Mouse (Mus musculus) heart, embryonic 16.5 days (tissue): ENCODE measurements around the gene Pigp. TPM values are rescaled to one million over a fixed set of nuclear protein-coding genes. Genes with fewer than 3 reads are reported as not detected.
A peak's percentile ranks its signal among the peaks of the same experiment; 100 is the strongest.

Experiments
- ATAC-seq: fragments of 200-750 bp; cut with Nextera tagmentation; replicated peaks from 2 replicates; pipeline ENCODE4 v1.8.0; 2017; ENCODE audit warnings: moderate number of reproducible peaks; ENCODE audit not compliant: insufficient read depth, low FRiP score; ENCODE audit errors: extremely low read depth
- H3K27ac ChIP-seq: fragments of 300-500 bp; sonication (generic); 2 replicates; pipeline ENCODE4 v1.5.1; 2014; ENCODE audit warnings: mild to moderate bottlenecking, low read length, control low read depth, moderate library complexity
- H3K27me3 ChIP-seq: fragments of 300-500 bp; sonication (generic); 2 replicates; pipeline ENCODE4 v1.6.1; 2014; ENCODE audit warnings: low read length, mixed read lengths; ENCODE audit not compliant: control insufficient read depth, insufficient read depth
- H3K36me3 ChIP-seq: fragments of 300-500 bp; sonication (generic); 2 replicates; pipeline ENCODE4 v1.6.1; 2014; ENCODE audit not compliant: control insufficient read depth, insufficient read depth
- H3K4me1 ChIP-seq: fragments of 300-500 bp; sonication (generic); 2 replicates; pipeline ENCODE4 v1.6.1; 2014; ENCODE audit warnings: low read length, mixed read lengths; ENCODE audit not compliant: control insufficient read depth, insufficient read depth
- H3K4me2 ChIP-seq: fragments of 300-500 bp; sonication (generic); 2 replicates; pipeline ENCODE4 v1.6.1; 2014; ENCODE audit warnings: low read depth, mild to moderate bottlenecking, control low read depth, low read length
- H3K4me3 ChIP-seq: fragments of 300-500 bp; sonication (generic); 2 replicates; pipeline ENCODE4 v1.5.1; 2014; ENCODE audit warnings: mild to moderate bottlenecking, control low read depth, low read length
- H3K9ac ChIP-seq: fragments of 300-500 bp; sonication (generic); 2 replicates; pipeline ENCODE4 v1.6.1; 2014; ENCODE audit warnings: low read length, control low read depth
- H3K9me3 ChIP-seq: fragments of 300-500 bp; sonication (generic); replicated peaks from 2 replicates; pipeline ENCODE4 v1.6.1; 2016; ENCODE audit warnings: low read length; ENCODE audit not compliant: control insufficient read depth
- WGBS: fragments of 180-500 bp; shearing (Covaris S2); extraction: QIAGEN DNeasy Blood & Tissue Kit; methylation state at CpG from one replicate; pipeline ENCODE4 v1.1.7; 2014; 5-methylcytosine and 5-hydroxymethylcytosine counted together
- polyA plus RNA-seq: library from polyadenylated mRNA; unstranded; fragments of >200 nt; fragmentation: Nextera tagmentation; extraction: Ambion mirVana; gene quantifications from 2 replicates; pipeline ENCODE4 v1.2.1, GENCODE M21; 2015

The Pigp gene
- polyA plus RNA-seq, 1 experiment from 2014 or later: 119 TPM

DNA sequence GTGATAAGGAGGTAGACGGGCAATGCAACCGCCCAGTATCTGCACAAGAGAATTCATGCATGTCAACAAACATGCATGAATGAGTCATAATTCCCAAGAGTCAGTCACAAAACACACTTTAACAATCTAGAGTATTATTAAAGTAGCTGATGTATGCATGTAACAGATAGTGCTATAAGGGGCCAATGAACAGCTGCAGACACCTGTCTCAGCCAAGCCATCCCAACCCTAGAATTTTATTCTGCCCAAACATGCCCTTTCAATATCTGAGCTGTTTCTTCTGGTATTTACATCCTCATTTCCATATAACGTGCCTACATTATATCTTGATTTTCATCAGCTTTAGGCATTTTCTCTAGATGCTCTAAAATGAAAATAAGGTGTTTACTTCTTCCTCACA, 6.2 kb downstream of the Pigp start:
- 0 out of 2 replicates have a peak, but pooled peaks cover 2% of the 10 kb centered on the region for H3K36me3 ChIP-seq
- no peak overlapping the region for H3K27ac ChIP-seq
- peaks cover 23% of the 10 kb centered on the region for H3K4me1 ChIP-seq
- ATAC-seq: no peak
- H3K9me3 ChIP-seq: no peaks in the 10 kb centered on the region
- no peak overlapping the region for H3K4me2 ChIP-seq
- no peak overlapping the region for H3K4me3 ChIP-seq
- WGBS: 76% methylated on average over 3 of the region's 3 CpGs
- no peaks in the 10 kb centered on the region for H3K27me3 ChIP-seq
- H3K9ac ChIP-seq: no peak overlapping the region

- Histone ChIP-seq H3K27ac (no peak overlapping the region), H3K9me3 (no peaks in the 10 kb centered on the region)
- whole genome bisulfite sequencing: 81% methylated on average over 4 of the region's 4 CpGs
Measured at GRCm38 (mm10) chr16:94363814-94364213, 7.8 kb downstream of the Pigp start.

DNA sequence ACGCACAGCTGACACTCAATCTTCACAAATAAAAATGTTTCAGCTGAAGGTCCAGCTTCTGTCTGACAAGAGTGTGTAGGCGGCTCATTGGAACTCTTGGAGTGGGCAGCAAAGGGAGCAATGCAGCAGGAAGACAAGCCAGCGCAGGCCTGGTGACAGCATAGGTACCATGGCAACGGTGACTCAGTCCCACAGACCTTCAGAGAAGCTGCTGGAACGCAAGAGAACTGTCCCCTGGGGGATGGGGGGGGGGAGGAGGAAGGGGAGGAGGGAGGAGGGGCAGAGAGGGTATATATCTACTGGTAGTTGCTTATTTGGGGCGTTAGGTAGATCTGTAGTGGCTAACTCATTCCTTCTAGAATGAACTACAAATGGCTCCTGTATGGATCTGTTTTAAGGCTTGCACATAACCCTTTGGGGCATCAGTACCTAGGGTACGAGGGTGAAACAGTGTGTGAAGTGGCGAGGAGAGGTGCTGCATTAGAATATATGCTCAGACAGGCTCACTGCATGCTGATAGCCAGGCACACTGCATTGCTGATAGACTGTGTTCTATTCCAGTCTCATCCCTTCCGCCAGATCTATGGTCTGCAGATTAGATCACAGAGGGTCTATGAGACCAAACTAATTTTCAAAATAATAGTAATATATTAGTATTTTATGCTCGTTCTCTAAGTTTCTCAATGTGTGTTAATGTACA, 9.3 kb downstream of the Pigp start:
- H3K4me1 ChIP-seq: peaks cover 8% of the 10 kb centered on the region
- H3K4me3 ChIP-seq: no peak overlapping the region
- peak overlapping the region; percentile 62 for H3K27ac ChIP-seq
- H3K4me2 ChIP-seq: no peak overlapping the region; the same call in 1 of the 2 replicates
- WGBS: 30% methylated on average over 10 of the region's 10 CpGs
- no peaks in the 10 kb centered on the region for H3K9me3 ChIP-seq
- ATAC-seq: peak; percentile 63; the same call in 1 of the 2 replicates
- no peaks in the 10 kb centered on the region for H3K27me3 ChIP-seq
- 0 out of 2 replicates have a peak, but pooled peaks cover 2% of the 10 kb centered on the region for H3K36me3 ChIP-seq
- no peak overlapping the region for H3K9ac ChIP-seq

More at GRCm38 (mm10) chr16:94363814-94364213, 7.8 kb downstream of the Pigp start:
- peaks cover 14% of the 10 kb centered on the region for H3K4me1 ChIP-seq
- no peak overlapping the region for H3K4me2 ChIP-seq
- no peak for ATAC-seq
- H3K36me3 ChIP-seq: 0 out of 2 replicates have a peak, but pooled peaks cover 2% of the 10 kb centered on the region
- H3K27me3 ChIP-seq: no peaks in the 10 kb centered on the region
- H3K4me3 ChIP-seq: no peak overlapping the region
- no peak overlapping the region for H3K9ac ChIP-seq

- Histone ChIP-seq H3K9ac (no peak overlapping the region), H3K4me1 (peaks cover 8% of the 10 kb centered on the region), H3K4me2 (no peak overlapping the region), H3K4me3 (no peak overlapping the region), H3K36me3 (0 out of 2 replicates have a peak, but pooled peaks cover 2% of the 10 kb centered on the region), H3K9me3 (no peaks in the 10 kb centered on the region), H3K27ac (no peak overlapping the region), H3K27me3 (no peaks in the 10 kb centered on the region)
- 83% methylated on average over 13 of the region's 13 CpGs for WGBS
- no peak for ATAC-seq
Measured at GRCm38 (mm10) chr16:94360578-94361350, 10.9 kb downstream of the Pigp start.

GRCm38 (mm10) chr16:94358091-94358490, 13.6 kb downstream of the Pigp start:
- 78% methylated on average over 3 of the region's 3 CpGs for WGBS
- no peak overlapping the region for H3K4me3 ChIP-seq
- H3K9ac ChIP-seq: no peak overlapping the region
- peaks cover 15% of the 10 kb centered on the region for H3K4me1 ChIP-seq
- no peak overlapping the region for H3K4me2 ChIP-seq
- H3K36me3 ChIP-seq: no peaks in the 10 kb centered on the region
- H3K9me3 ChIP-seq: no peaks in the 10 kb centered on the region
- no peaks in the 10 kb centered on the region for H3K27me3 ChIP-seq
- no peak overlapping the region for H3K27ac ChIP-seq
- no peak for ATAC-seq

DNA sequence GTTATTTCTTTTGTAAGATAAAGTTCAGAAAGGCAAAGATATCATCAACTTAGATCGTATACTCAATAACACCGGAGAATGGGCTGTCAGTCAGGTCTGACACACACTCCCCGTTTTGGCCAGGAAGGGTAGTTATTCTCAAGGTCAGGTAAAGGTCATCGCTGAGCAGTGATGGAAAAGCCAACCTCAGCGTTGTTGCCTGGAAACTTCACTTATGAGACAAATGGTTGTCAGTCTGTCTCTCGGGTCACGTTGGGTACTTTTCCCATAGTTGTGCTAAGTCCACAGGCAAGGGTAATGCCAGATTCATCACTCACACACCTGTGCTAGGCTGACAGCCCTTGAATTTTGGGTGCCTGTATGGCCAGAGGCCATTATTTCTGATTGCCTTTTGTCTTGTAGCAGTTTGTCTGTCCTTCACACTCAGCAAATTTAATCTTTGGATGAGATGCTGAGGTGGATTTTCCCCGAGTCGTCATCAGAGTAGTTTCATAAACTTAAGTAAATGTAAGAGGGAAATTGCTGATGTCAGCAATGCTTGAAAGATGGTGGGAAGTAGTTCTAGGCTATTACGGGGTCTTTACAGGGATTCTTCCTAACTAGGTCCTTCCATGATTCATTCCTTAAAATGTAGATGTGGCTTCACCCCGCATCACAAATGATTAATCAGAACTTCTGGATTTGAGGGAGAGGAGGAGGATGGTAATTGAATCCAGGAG, 14.7 kb downstream of the Pigp start:
- no peak for ATAC-seq
- Histone ChIP-seq H3K4me1 (peaks cover 8% of the 10 kb centered on the region), H3K36me3 (no peaks in the 10 kb centered on the region), H3K9ac (no peak overlapping the region), H3K4me3 (no peak overlapping the region), H3K27me3 (no peaks in the 10 kb centered on the region), H3K9me3 (no peaks in the 10 kb centered on the region), H3K4me2 (no peak overlapping the region), H3K27ac (no peak overlapping the region)
- 66% methylated on average over 11 of the region's 11 CpGs for WGBS

GRCm38 (mm10) chr16:94356046-94356445, 15.6 kb downstream of the Pigp start:
- H3K27me3 ChIP-seq: no peaks in the 10 kb centered on the region
- H3K27ac ChIP-seq: no peak overlapping the region
- no peaks in the 10 kb centered on the region for H3K36me3 ChIP-seq
- no peak overlapping the region for H3K4me3 ChIP-seq
- WGBS: 43% methylated on average over 7 of the region's 7 CpGs
- H3K4me1 ChIP-seq: peaks cover 7% of the 10 kb centered on the region
- no peak overlapping the region for H3K9ac ChIP-seq
- H3K9me3 ChIP-seq: no peaks in the 10 kb centered on the region
- H3K4me2 ChIP-seq: no peak overlapping the region
- no peak for ATAC-seq

DNA sequence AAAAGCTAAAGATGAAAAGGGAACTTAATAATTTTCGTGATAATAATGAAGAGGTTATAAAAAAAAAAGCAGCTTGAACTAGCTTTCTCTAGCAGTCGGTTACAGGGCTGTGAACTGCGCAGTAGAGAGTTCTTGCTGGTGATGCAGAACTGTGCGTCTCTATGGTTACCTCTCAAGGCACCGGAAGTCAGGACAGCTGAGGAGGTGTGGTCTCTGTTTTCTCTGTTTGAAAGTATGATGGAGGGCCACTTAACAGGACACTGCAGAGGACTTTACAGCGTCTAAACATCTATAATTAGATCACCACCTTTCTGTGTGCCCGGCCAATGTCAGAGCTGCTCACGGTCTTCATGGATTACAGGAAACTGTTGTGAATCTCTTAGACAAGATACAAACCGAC, 17.2 kb downstream of the Pigp start:
- peak overlapping the region; percentile 23; the same call in 1 of the 2 replicates for H3K27ac ChIP-seq

More for the DNA sequence above, 17.2 kb downstream of the Pigp start:
- H3K36me3 ChIP-seq: no peaks in the 10 kb centered on the region
- H3K4me1 ChIP-seq: peaks cover 7% of the 10 kb centered on the region
- H3K27me3 ChIP-seq: no peaks in the 10 kb centered on the region
- peak overlapping the region; percentile 45 for H3K4me2 ChIP-seq
- no peaks in the 10 kb centered on the region for H3K9me3 ChIP-seq
- peak overlapping the region; percentile 4; the same call in 1 of the 2 replicates for H3K4me3 ChIP-seq
- no peak overlapping the region for H3K9ac ChIP-seq
- 20% methylated on average over 9 of the region's 9 CpGs for WGBS
- ATAC-seq: peak; percentile 72
